Mouse (Mus musculus) thymus, adult 2 months (tissue): Measurements from ENCODE around the gene Clec2d.
"Not testable (repeated sequence)": the region's sequence is repeated elsewhere in the genome, so short reads cannot be mapped to it uniquely, and the experiment has no call there.

Source experiments
- CTCF ChIP-seq: fragments of 200-500 bp; IDR thresholded peaks from 2 replicates; pipeline ENCODE4 v1.5.1; 2012; ENCODE audit warnings: mild to moderate bottlenecking, control low read depth, low read length, moderate library complexity, borderline replicate concordance; ENCODE audit not compliant: control insufficient read depth, poor library complexity, insufficient read depth; ENCODE audit errors: extremely low read depth
- POLR2A ChIP-seq: fragments of 200-500 bp; IDR thresholded peaks from 2 replicates; pipeline ENCODE4 v1.6.1; 2012; ENCODE audit warnings: mild to moderate bottlenecking, low read length, control low read depth, moderate library complexity; ENCODE audit not compliant: control insufficient read depth, poor library complexity, insufficient read depth; ENCODE audit errors: extremely low read depth

GRCm38 (mm10) chr6:129184001-129184400 lies 3.6 kb downstream of the Clec2d start:
- not testable (repeated sequence) for TF ChIP-seq CTCF, POLR2A
